Mouse (Mus musculus) neural tube, embryonic 12.5 days (tissue): ENCODE measurements around the gene Zfp981. TPM values are rescaled to one million over a fixed set of nuclear protein-coding genes. Genes with fewer than 3 reads are reported as not detected.
A peak's percentile ranks its signal among the peaks of the same experiment; 100 is the strongest.
"Not testable (repeated sequence)": the region's sequence is repeated elsewhere in the genome, so short reads cannot be mapped to it uniquely, and the experiment has no call there.

Source experiments
- ATAC-seq: fragments of 200-750 bp; cut with Nextera tagmentation; 2 replicates; pipeline ENCODE4 v1.8.0; 2017; ENCODE audit warnings: low read depth, mild to moderate bottlenecking, moderate TSS enrichment, moderate library complexity; ENCODE audit not compliant: low FRiP score
- H3K27ac ChIP-seq: fragments of 300-500 bp; sonication (generic); 2 replicates; pipeline ENCODE4 v1.5.1; 2016
- H3K27me3 ChIP-seq: fragments of 300-500 bp; sonication (generic); replicated peaks from 2 replicates; pipeline ENCODE4 v1.6.1; 2016; ENCODE audit warnings: mild to moderate bottlenecking
- H3K36me3 ChIP-seq: fragments of 300-500 bp; sonication (generic); 2 replicates; pipeline ENCODE4 v1.6.1; 2016; ENCODE audit warnings: mild to moderate bottlenecking
- H3K4me1 ChIP-seq: fragments of 300-500 bp; sonication (generic); 2 replicates; pipeline ENCODE4 v1.6.1; 2016
- H3K4me2 ChIP-seq: fragments of 300-500 bp; sonication (generic); replicated peaks from 2 replicates; pipeline ENCODE4 v1.6.1; 2016; ENCODE audit warnings: mild to moderate bottlenecking
- H3K4me3 ChIP-seq: fragments of 300-500 bp; sonication (generic); 2 replicates; pipeline ENCODE4 v1.5.1; 2016
- H3K9ac ChIP-seq: fragments of 300-500 bp; sonication (generic); 2 replicates; pipeline ENCODE4 v1.6.1; 2016; ENCODE audit warnings: mild to moderate bottlenecking
- H3K9me3 ChIP-seq: fragments of 300-500 bp; sonication (generic); 2 replicates; pipeline ENCODE4 v1.6.1; 2016; ENCODE audit warnings: mild to moderate bottlenecking
- WGBS: fragments of 180-500 bp; shearing (Covaris S2); methylation state at CpG from one replicate; pipeline ENCODE4 v1.1.7; 2016; 5-methylcytosine and 5-hydroxymethylcytosine counted together
- polyA plus RNA-seq: library from polyadenylated mRNA; unstranded; fragments of >200 nt; fragmentation: Nextera tagmentation; extraction: Ambion mirVana; gene quantifications from 2 replicates; pipeline ENCODE4 v1.2.1, GENCODE M21; 2016

Zfp981 gene
- polyA plus RNA-seq, 1 experiment from 2014 or later: 0.19 TPM

- no CpG with 5 or more reads among the region's 1 CpGs for WGBS
- not testable (repeated sequence) for H3K4me2 ChIP-seq, H3K9ac ChIP-seq, H3K27me3 ChIP-seq, H3K36me3 ChIP-seq, H3K27ac ChIP-seq, H3K4me1 ChIP-seq, H3K4me3 ChIP-seq
- H3K9me3 ChIP-seq: peaks cover 41% of the 10 kb centered on the region
- 0 out of 2 replicates have a peak, but pooled peaks have one; percentile 32 for ATAC-seq
Measured at GRCm38 (mm10) chr4:146474181-146474580, 27.6 kb upstream of the Zfp981 start.

DNA sequence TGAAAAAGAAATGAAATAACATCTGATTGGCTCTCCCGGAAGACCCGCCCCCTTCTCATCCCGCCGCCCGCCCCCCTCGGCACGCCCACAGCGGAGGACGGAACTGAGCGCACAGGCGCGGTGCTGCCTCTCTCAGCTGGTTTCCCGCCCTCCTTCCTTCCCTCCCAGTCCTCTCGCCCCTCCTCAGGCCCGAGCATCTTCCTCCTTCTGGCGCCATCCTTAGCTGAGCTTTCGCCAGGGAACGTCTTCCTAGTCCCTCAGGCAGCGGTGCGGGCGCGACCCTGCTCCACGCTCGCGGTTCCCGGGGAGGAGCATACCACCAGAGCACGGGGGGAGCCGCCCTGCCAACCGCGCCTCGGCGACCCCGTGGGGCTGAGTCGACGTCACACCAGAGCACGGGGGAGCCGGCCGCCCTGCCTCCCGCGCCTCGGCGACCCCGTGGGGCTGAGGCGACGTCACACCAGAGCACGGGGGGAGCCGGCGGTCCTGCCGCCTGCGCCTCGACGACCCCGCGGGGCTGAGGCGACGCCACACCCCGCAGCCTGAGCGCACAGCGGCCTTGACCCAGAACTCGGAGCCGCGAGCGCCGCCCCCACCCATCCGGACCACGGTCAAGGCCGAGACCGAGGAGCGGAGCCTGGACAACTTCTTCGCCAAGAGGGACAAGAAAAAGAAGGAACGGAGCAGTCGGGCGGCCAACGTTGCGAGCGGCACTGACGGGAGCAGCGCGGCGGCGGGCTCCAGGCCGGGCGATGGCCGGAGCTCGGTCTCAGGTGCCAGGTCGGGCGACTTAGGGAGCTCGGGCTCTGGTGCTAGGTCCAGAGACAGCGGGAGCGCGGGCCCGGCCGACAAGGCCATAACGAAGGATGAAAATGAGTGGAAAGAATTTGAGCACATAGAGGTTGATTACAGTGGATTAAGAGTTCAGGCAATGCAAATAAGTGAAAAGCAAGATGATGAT lies 26.8 kb upstream of the Zfp981 start:
- peak; percentile 85 for ATAC-seq
- peaks cover 35% of the 10 kb centered on the region for H3K9me3 ChIP-seq
- H3K27me3 ChIP-seq, H3K4me2 ChIP-seq, H3K4me1 ChIP-seq, H3K9ac ChIP-seq, H3K27ac ChIP-seq, H3K4me3 ChIP-seq, H3K36me3 ChIP-seq: not testable (repeated sequence)
- 60% methylated on average over 79 of the region's 94 CpGs for WGBS

DNA sequence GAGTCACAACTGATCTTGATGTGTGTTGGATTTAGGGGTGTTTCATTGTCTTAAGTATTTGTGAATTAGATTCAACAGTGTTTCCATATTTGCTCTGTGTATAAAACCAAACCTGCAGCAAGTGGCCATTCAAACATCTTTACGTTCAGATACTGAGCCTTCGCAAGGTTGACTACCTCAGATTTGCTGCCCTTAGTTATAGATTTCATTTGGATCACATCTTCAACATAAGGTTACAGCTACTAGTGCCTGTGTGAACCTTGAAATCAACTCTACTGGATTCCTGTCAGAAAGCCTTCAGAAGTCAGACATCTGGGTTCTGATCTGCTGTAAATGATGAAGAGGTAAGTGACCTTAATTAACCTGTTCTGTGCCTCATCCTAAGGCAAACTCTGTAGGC lies 25.6 kb upstream of the Zfp981 start:
- not testable (repeated sequence) for H3K4me1 ChIP-seq, H3K27ac ChIP-seq, H3K9ac ChIP-seq, H3K27me3 ChIP-seq, ATAC-seq, H3K4me2 ChIP-seq, H3K36me3 ChIP-seq, H3K4me3 ChIP-seq
- 95% methylated on average over 2 of the region's 2 CpGs for WGBS
- peaks cover 41% of the 10 kb centered on the region for H3K9me3 ChIP-seq

DNA sequence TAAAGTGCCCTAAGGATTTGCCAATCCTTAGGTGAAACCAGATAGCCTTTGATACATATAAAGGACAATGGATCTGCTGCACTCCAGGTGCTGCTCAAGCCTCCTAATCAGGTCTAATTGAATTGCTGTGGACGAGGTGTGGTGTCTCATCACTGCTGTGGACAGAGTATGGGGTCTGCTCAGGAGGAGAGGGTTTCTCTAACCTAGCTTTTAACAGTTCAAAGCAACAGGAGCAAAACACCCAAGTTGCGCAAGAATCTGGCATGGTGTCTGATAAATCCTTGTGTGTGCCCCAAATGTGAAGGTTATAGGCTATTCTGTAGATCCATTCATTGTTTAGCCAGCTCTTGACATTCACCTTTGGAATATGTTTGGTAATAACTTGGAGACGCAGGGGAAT lies 24.9 kb upstream of the Zfp981 start:
- not testable (repeated sequence) for H3K9ac ChIP-seq, H3K4me2 ChIP-seq, ATAC-seq, H3K27ac ChIP-seq, H3K36me3 ChIP-seq, H3K4me1 ChIP-seq, H3K27me3 ChIP-seq, H3K4me3 ChIP-seq
- H3K9me3 ChIP-seq: peaks cover 46% of the 10 kb centered on the region
- 85% methylated on average over 3 of the region's 3 CpGs for WGBS

- H3K36me3 ChIP-seq, H3K27me3 ChIP-seq, H3K4me3 ChIP-seq, H3K4me1 ChIP-seq, H3K27ac ChIP-seq, H3K4me2 ChIP-seq, H3K9ac ChIP-seq: not testable (repeated sequence)
- peak; percentile 23; the same call in 1 of the 2 replicates for ATAC-seq
- peaks cover 76% of the 10 kb centered on the region for H3K9me3 ChIP-seq
- WGBS: 76% methylated on average over 6 of the region's 6 CpGs
Measured at GRCm38 (mm10) chr4:146480376-146481096, 21.3 kb upstream of the Zfp981 start.

GRCm38 (mm10) chr4:146482546-146482945 lies 19.3 kb upstream of the Zfp981 start:
- not testable (repeated sequence) for H3K27ac ChIP-seq, H3K4me2 ChIP-seq, H3K4me1 ChIP-seq, H3K4me3 ChIP-seq, H3K9ac ChIP-seq, ATAC-seq, H3K27me3 ChIP-seq, H3K36me3 ChIP-seq
- H3K9me3 ChIP-seq: peaks cover 65% of the 10 kb centered on the region
- WGBS: 87% methylated on average over 10 of the region's 10 CpGs

DNA sequence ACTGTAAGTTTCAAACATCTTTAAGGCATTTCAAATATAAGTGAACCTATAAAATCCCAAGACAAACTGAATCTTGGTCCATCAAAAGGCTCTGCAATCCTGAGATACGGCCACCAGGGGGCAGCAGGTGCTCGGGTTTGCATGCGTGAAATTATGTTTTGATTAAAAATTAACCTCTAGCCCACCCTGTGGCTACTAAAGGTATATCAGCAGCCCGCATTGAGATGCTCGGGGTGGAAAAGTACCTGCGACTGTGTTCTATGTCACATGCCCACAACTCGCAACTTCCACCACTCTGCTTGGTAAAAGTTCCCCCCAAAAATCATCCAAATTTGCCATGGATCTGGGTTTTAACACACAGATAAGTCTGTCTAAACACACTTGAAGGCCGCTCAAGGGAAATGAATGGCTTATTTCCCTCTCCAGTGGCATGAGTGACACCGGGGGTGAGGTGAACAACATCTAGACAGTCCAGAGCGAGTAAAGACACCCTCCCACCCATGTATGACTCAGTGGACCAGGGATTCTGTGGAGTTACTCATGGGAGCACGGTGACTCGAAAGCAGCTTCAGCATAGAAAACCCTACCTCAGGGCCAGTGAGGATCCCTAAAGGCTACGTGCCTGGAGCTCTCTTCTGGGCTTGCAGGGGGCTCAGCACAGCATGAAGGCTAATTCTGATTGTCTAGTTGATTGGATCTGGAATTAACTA lies 18.1 kb upstream of the Zfp981 start:
- 73% methylated on average over 13 of the region's 13 CpGs for WGBS
- H3K4me1 ChIP-seq, H3K27me3 ChIP-seq, H3K27ac ChIP-seq, H3K36me3 ChIP-seq, H3K4me2 ChIP-seq, H3K9ac ChIP-seq, H3K4me3 ChIP-seq: not testable (repeated sequence)
- ATAC-seq: 0 out of 2 replicates have a peak, but pooled peaks have one; percentile 18
- peaks cover 61% of the 10 kb centered on the region for H3K9me3 ChIP-seq

- H3K36me3 ChIP-seq, H3K9ac ChIP-seq, H3K27me3 ChIP-seq, H3K27ac ChIP-seq, H3K4me2 ChIP-seq, H3K4me1 ChIP-seq, H3K4me3 ChIP-seq, ATAC-seq: not testable (repeated sequence)
- H3K9me3 ChIP-seq: peaks cover 65% of the 10 kb centered on the region
Measured at GRCm38 (mm10) chr4:146484676-146485075, 17.2 kb upstream of the Zfp981 start.

DNA sequence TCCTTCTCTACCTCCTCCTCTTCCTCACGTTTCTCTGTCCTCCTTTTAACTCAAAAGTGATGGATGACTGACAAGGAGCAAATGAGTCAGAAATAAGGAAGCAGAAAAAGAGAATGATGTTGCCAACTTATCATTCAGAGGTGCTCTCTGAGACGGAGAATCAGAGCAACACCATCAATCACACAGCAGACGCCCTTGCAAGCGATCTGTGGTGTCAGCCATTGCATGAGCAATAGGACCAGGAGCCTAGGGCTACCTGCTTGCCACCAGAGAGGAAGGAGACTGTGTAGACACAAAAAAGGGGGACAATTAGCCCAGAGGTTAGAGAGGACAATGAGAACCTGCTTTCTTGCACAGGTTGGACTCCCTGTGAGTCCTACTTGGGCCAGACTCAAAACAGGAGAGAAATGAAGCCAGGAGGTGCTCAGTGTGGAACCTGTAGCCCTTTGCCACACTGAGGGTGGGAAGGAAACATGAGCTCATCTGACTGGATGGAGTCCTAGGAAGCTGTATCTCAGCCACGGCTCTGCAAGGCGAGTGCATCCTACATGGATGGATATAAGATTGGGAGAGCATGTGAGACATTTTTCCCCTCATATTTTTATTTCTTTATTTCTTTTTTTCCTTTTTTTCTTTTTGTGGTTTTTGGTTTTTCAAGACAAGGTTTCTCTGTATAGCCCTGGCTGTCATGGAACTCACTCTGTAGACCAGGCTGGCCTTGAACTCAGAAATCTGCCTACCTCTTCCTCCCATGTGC lies 16.5 kb upstream of the Zfp981 start:
- not testable (repeated sequence) for H3K36me3 ChIP-seq, H3K4me1 ChIP-seq, H3K4me2 ChIP-seq, H3K27me3 ChIP-seq, ATAC-seq, H3K27ac ChIP-seq, H3K9ac ChIP-seq, H3K4me3 ChIP-seq
- H3K9me3 ChIP-seq: peaks cover 63% of the 10 kb centered on the region
- 72% methylated on average over 6 of the region's 6 CpGs for WGBS

- peaks cover 60% of the 10 kb centered on the region for H3K9me3 ChIP-seq
- H3K27me3 ChIP-seq, H3K4me3 ChIP-seq, H3K36me3 ChIP-seq, H3K27ac ChIP-seq, H3K9ac ChIP-seq, H3K4me2 ChIP-seq, H3K4me1 ChIP-seq: not testable (repeated sequence)
- ATAC-seq: 0 out of 2 replicates have a peak, but pooled peaks have one; percentile 25
- WGBS: 82% methylated on average over 1 of the region's 1 CpGs
Measured at GRCm38 (mm10) chr4:146486753-146487152, 15.1 kb upstream of the Zfp981 start.

DNA sequence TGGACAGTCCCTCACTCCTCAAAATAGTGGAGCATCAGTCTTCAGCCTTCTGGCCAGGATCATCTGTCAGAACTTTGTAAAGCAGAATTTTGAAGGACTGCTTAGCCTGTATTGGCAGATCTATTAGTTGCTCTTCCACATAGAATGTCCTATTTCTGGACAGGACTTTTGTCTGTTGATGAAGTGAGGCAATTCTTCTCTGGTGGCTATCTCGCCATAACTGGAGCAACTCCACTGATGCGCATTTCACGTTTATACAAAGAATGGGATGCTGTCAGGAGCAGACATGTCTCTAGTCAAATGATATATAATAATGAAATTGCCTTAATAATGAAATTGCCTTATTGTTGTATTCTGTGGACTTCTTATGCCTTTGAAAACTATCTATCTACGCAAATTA lies 12.6 kb upstream of the Zfp981 start:
- not testable (repeated sequence) for H3K4me2 ChIP-seq, H3K27ac ChIP-seq, ATAC-seq, H3K9ac ChIP-seq, H3K4me1 ChIP-seq, H3K36me3 ChIP-seq, H3K27me3 ChIP-seq, H3K4me3 ChIP-seq
- H3K9me3 ChIP-seq: peaks cover 61% of the 10 kb centered on the region
- WGBS: 79% methylated on average over 4 of the region's 4 CpGs
